Mouse (Mus musculus) kidney, adult 2 months (tissue): Measurements from ENCODE around the gene Zfp524.

Source experiments
- CTCF ChIP-seq: fragments of 200-500 bp; conservative IDR thresholded peaks from 2 replicates; pipeline ENCODE4 v1.5.1; 2011; ENCODE audit warnings: low read depth, mild to moderate bottlenecking, control low read depth, low read length, moderate library complexity, mixed read lengths; ENCODE audit not compliant: insufficient read depth, insufficient read length
- POLR2A ChIP-seq: fragments of 200-500 bp; IDR thresholded peaks from one replicate; pipeline ENCODE4 v1.6.1; 2011; ENCODE audit warnings: low read depth, low read length, control low read depth

GRCm38 (mm10) chr7:5020685-5021084 is 6.5 kb downstream of the Zfp524 start:
- no peak for TF ChIP-seq CTCF
- no peak for TF ChIP-seq POLR2A
